Mouse (Mus musculus) liver, postnatal 0 days (tissue): ENCODE measurements around the gene Ano10. TPM values are rescaled to one million over a fixed set of nuclear protein-coding genes. Genes with fewer than 3 reads are reported as not detected.
A peak's percentile ranks its signal among the peaks of the same experiment; 100 is the strongest.

Source experiments
- ATAC-seq: fragments of 200-750 bp; cut with Nextera tagmentation; 2 replicates; pipeline ENCODE4 v1.8.0; 2017; ENCODE audit warnings: mild to moderate bottlenecking, moderate library complexity
- DNase-seq: peaks from one replicate; pipeline ENCODE4 v3.0.0-alpha.2; 2016
- H3K27ac ChIP-seq: fragments of 300-500 bp; sonication (generic); 2 replicates; pipeline ENCODE4 v1.5.1; 2014; ENCODE audit warnings: antibody characterized with exemption, moderate library complexity, mild to moderate bottlenecking, low read depth
- H3K27me3 ChIP-seq: fragments of 300-500 bp; sonication (generic); 2 replicates; pipeline ENCODE4 v1.6.1; 2014; ENCODE audit warnings: low read length, control low read depth, mixed read lengths; ENCODE audit not compliant: insufficient read depth
- H3K36me3 ChIP-seq: fragments of 300-500 bp; sonication (generic); replicated peaks from 2 replicates; pipeline ENCODE4 v1.6.1; 2014; ENCODE audit warnings: mild to moderate bottlenecking, control low read depth, low read length, moderate library complexity, mixed read lengths; ENCODE audit not compliant: insufficient read depth
- H3K4me1 ChIP-seq: fragments of 300-500 bp; sonication (generic); 2 replicates; pipeline ENCODE4 v1.6.1; 2014; ENCODE audit warnings: antibody characterized with exemption, mild to moderate bottlenecking, control low read depth; ENCODE audit not compliant: insufficient read depth
- H3K4me2 ChIP-seq: fragments of 300-500 bp; sonication (generic); 2 replicates; pipeline ENCODE4 v1.6.1; 2014; ENCODE audit warnings: low read depth, mild to moderate bottlenecking, low read length, moderate library complexity, mixed read lengths
- H3K4me3 ChIP-seq: fragments of 300-500 bp; sonication (generic); 2 replicates; pipeline ENCODE4 v1.5.1; 2014; ENCODE audit warnings: low read depth, low read length
- H3K9ac ChIP-seq: fragments of 300-500 bp; sonication (generic); replicated peaks from 2 replicates; pipeline ENCODE4 v1.6.1; 2014; ENCODE audit warnings: mild to moderate bottlenecking, moderate library complexity
- H3K9me3 ChIP-seq: fragments of 300-500 bp; sonication (generic); 2 replicates; pipeline ENCODE4 v1.6.1; 2016; ENCODE audit warnings: mild to moderate bottlenecking, control low read depth, low read length, mixed read lengths
- CTCF ChIP-seq: sonication (generic); IDR thresholded peaks from 2 replicates; pipeline ENCODE4 v1.5.1; 2016; ENCODE audit warnings: antibody characterized with exemption, low read depth
- EP300 ChIP-seq: IDR thresholded peaks from 2 replicates; pipeline ENCODE4 v1.6.1; 2016; ENCODE audit warnings: antibody characterized with exemption, low read depth, mild to moderate bottlenecking
- WGBS: fragments of 180-500 bp; shearing (Covaris S2); extraction: QIAGEN DNeasy Blood & Tissue Kit; methylation state at CpG from one replicate; pipeline ENCODE4 v1.1.7; 2014; ENCODE audit not compliant: insufficient replicate concordance; 5-methylcytosine and 5-hydroxymethylcytosine counted together
- polyA plus RNA-seq: library from polyadenylated mRNA; unstranded; fragments of >200 nt; fragmentation: Nextera tagmentation; extraction: Ambion mirVana; gene quantifications from 2 replicates; pipeline ENCODE4 v1.2.1, GENCODE M21; 2015

Gene Ano10
- polyA plus RNA-seq, 1 experiment from 2014 or later = 13.7 TPM

GRCm38 (mm10) chr9:122244800-122245165 lies 49.4 kb downstream of the Ano10 start:
- H3K9me3 ChIP-seq = no peaks in the 10 kb centered on the region
- 21% methylated on average over 2 of the region's 2 CpGs for WGBS
- no peak overlapping the region for H3K4me2 ChIP-seq
- DNase-seq = no peak
- no peaks in the 10 kb centered on the region for H3K4me1 ChIP-seq
- peaks cover 9% of the 10 kb centered on the region; the same call in 1 of the 2 replicates for H3K36me3 ChIP-seq
- H3K27ac ChIP-seq = no peak overlapping the region
- no peak for ATAC-seq
- H3K27me3 ChIP-seq = no peaks in the 10 kb centered on the region
- TF ChIP-seq CTCF (no peak), EP300 (no peak)
- no peak overlapping the region for H3K9ac ChIP-seq
- H3K4me3 ChIP-seq = no peak overlapping the region

GRCm38 (mm10) chr9:122244080-122244799 lies 50.0 kb downstream of the Ano10 start:
- Histone ChIP-seq H3K27ac (no peak overlapping the region), H3K9me3 (no peaks in the 10 kb centered on the region), H3K4me2 (no peak overlapping the region), H3K36me3 (peaks cover 4% of the 10 kb centered on the region; the same call in 1 of the 2 replicates), H3K9ac (no peak overlapping the region), H3K4me3 (no peak overlapping the region), H3K4me1 (no peaks in the 10 kb centered on the region), H3K27me3 (no peaks in the 10 kb centered on the region)
- ATAC-seq (no peak), DNase-seq (peak; percentile 52)
- peak; percentile 73 for TF ChIP-seq CTCF
- TF ChIP-seq EP300 = no peak
- 29% methylated on average over 4 of the region's 4 CpGs for WGBS

- WGBS = 62% methylated on average over 1 of the region's 1 CpGs
- no peak overlapping the region for H3K4me3 ChIP-seq
- H3K9ac ChIP-seq = no peak overlapping the region
- ATAC-seq = no peak
- no peaks in the 10 kb centered on the region for H3K4me1 ChIP-seq
- no peaks in the 10 kb centered on the region for H3K9me3 ChIP-seq
- no peak overlapping the region for H3K4me2 ChIP-seq
- H3K27me3 ChIP-seq = no peaks in the 10 kb centered on the region
- DNase-seq = no peak
- no peak overlapping the region for H3K27ac ChIP-seq
- TF ChIP-seq EP300 (no peak), CTCF (no peak)
- 0 out of 2 replicates have a peak, but pooled peaks cover 4% of the 10 kb centered on the region for H3K36me3 ChIP-seq
Measured at GRCm38 (mm10) chr9:122243297-122243696, 50.9 kb downstream of the Ano10 start.

- H3K9ac ChIP-seq = no peak overlapping the region
- no peak overlapping the region for H3K4me3 ChIP-seq
- H3K4me2 ChIP-seq = no peak overlapping the region
- WGBS = 17% methylated on average over 7 of the region's 7 CpGs
- ATAC-seq (no peak), DNase-seq (no peak)
- TF ChIP-seq CTCF (no peak), EP300 (no peak)
- 0 out of 2 replicates have a peak, but pooled peaks cover 4% of the 10 kb centered on the region for H3K36me3 ChIP-seq
- H3K9me3 ChIP-seq = no peaks in the 10 kb centered on the region
- no peaks in the 10 kb centered on the region for H3K27me3 ChIP-seq
- H3K27ac ChIP-seq = no peak overlapping the region
- H3K4me1 ChIP-seq = no peaks in the 10 kb centered on the region
Measured at GRCm38 (mm10) chr9:122242856-122243255, 51.4 kb downstream of the Ano10 start.

- Histone ChIP-seq H3K27me3 (no peaks in the 10 kb centered on the region), H3K27ac (no peak overlapping the region), H3K9me3 (no peaks in the 10 kb centered on the region), H3K4me2 (no peak overlapping the region), H3K9ac (no peak overlapping the region), H3K4me3 (no peak overlapping the region), H3K4me1 (no peaks in the 10 kb centered on the region), H3K36me3 (0 out of 2 replicates have a peak, but pooled peaks cover 4% of the 10 kb centered on the region)
- DNase-seq (no peak), ATAC-seq (no peak)
- TF ChIP-seq EP300 = no peak
- 62% methylated on average over 10 of the region's 10 CpGs for WGBS
Measured at GRCm38 (mm10) chr9:122241812-122242400, 52.3 kb downstream of the Ano10 start.

- H3K36me3 ChIP-seq = no peaks in the 10 kb centered on the region
- no peak overlapping the region for H3K9ac ChIP-seq
- no peak overlapping the region for H3K4me2 ChIP-seq
Measured at GRCm38 (mm10) chr9:122240629-122241199, 53.5 kb downstream of the Ano10 start.

More at GRCm38 (mm10) chr9:122240629-122241199, 53.5 kb downstream of the Ano10 start:
- Histone ChIP-seq H3K4me1 (no peaks in the 10 kb centered on the region), H3K9me3 (no peaks in the 10 kb centered on the region), H3K27ac (no peak overlapping the region), H3K4me3 (no peak overlapping the region), H3K27me3 (no peaks in the 10 kb centered on the region)
- 66% methylated on average over 8 of the region's 8 CpGs for WGBS
- DNase-seq = no peak
- TF ChIP-seq CTCF (no peak), EP300 (no peak)
- ATAC-seq = no peak
